Mouse (Mus musculus) E14TG2a.4 (cell line): ENCODE data around the gene Cyp26b1.

Experiments
- H3K27me3 ChIP-seq: 2 replicates; pipeline ENCODE4 v1.6.1; 2014; ENCODE audit warnings: low read length, control low read depth; ENCODE audit not compliant: insufficient read depth
- H3K36me3 ChIP-seq: 2 replicates; pipeline ENCODE4 v1.6.1; 2014; ENCODE audit warnings: low read length, control low read depth; ENCODE audit not compliant: insufficient read depth
- H3K4me1 ChIP-seq: replicated peaks from 2 replicates; pipeline ENCODE4 v1.6.1; 2014; ENCODE audit warnings: low read depth, low read length, control low read depth
- H3K4me3 ChIP-seq: replicated peaks from 2 replicates; pipeline ENCODE4 v1.5.1; 2014; ENCODE audit warnings: mild to moderate bottlenecking, low read length
- H3K9me3 ChIP-seq: 2 replicates; pipeline ENCODE4 v1.6.1; 2014; ENCODE audit warnings: low read length, control low read depth
- CTCF ChIP-seq: conservative IDR thresholded peaks from 2 replicates; pipeline ENCODE4 v1.5.1; 2014; ENCODE audit warnings: low read length
- NANOG ChIP-seq: IDR thresholded peaks from 2 replicates; pipeline ENCODE4 v1.6.1; 2014; ENCODE audit warnings: borderline replicate concordance, low read length, mixed read lengths
- POU5F1 ChIP-seq: IDR thresholded peaks from 2 replicates; pipeline ENCODE4 v1.6.1; 2014; ENCODE audit warnings: low read length, borderline replicate concordance

The Cyp26b1 gene

DNA sequence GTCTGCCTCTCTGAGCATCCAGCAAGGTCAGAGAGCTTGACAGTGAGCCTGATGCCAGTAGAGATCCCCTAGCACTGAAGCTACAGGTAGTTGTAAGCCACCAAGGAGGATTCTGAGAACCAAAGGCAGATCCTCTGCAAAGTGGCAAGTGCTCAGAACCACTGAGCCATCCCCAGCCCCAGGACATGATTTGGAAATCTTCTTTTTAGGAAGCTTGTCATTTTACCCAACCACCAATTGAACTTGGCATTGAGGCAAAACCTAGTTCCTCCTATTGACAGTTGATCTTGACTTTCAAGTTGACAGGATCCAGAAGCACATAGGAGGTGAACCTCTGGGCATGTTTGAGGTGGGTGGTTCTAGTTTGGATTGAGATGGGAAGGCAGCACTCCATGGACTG is 63.8 kb downstream of the Cyp26b1 start:
- no peaks in the 10 kb centered on the region for H3K36me3 ChIP-seq
- H3K9me3 ChIP-seq, result no peaks in the 10 kb centered on the region
- no peak overlapping the region for H3K4me3 ChIP-seq
- TF ChIP-seq CTCF (no peak), NANOG (no peak), POU5F1 (no peak)
- no peaks in the 10 kb centered on the region for H3K4me1 ChIP-seq
- no peaks in the 10 kb centered on the region for H3K27me3 ChIP-seq

DNA sequence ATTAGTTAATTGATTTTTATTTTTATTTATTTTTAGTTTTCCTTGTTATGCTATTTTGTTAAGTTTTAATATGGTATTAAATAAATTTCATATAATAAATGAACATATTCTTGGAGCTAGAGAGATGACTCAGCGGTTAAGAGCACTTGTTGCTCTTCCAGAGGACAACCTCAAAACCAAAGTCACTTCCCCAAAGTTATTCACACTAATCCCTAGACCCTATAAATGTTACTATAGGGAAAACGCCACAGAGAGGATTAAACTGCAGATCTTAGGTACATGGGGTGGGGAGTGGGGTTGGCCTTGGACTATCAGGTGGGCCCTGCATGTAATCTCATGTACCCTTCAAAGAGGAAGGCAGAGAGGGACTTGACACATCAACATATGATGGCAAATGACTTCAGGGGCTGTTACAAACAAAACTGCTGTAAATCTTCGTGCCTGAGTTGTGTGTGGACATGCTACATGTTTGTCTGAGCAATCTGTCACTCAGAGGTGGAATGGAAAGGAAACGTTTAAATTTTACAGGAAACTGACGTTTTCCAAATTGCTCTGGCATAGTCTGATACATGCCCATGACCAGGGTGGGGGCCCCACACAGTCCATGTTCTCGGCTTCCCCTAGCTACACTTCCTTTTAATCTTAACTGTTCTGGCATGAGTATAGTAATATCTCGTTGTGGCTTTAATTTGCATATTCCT is 68.7 kb downstream of the Cyp26b1 start:
- Histone ChIP-seq H3K27me3 (no peaks in the 10 kb centered on the region), H3K9me3 (no peaks in the 10 kb centered on the region)

More for the DNA sequence above, 68.7 kb downstream of the Cyp26b1 start:
- Histone ChIP-seq H3K4me3 (no peak overlapping the region), H3K4me1 (no peaks in the 10 kb centered on the region), H3K36me3 (no peaks in the 10 kb centered on the region)
- no peak for TF ChIP-seq POU5F1
- TF ChIP-seq NANOG, result no peak
- no peak for TF ChIP-seq CTCF
